Mouse (Mus musculus) neural tube, embryonic 15.5 days (tissue): Measurements from ENCODE around the gene A4galt. TPM values are rescaled to one million over a fixed set of nuclear protein-coding genes. Genes with fewer than 3 reads are reported as not detected.

Experiments used
- ATAC-seq: fragments of 200-750 bp; cut with Nextera tagmentation; 2 replicates; pipeline ENCODE4 v1.8.0; 2017; ENCODE audit warnings: mild to moderate bottlenecking, moderate TSS enrichment, moderate library complexity; ENCODE audit not compliant: low FRiP score
- H3K27ac ChIP-seq: fragments of 300-500 bp; sonication (generic); replicated peaks from 2 replicates; pipeline ENCODE4 v1.5.1; 2015; ENCODE audit warnings: mild to moderate bottlenecking, inconsistent platforms
- H3K27me3 ChIP-seq: fragments of 300-500 bp; sonication (generic); replicated peaks from 2 replicates; pipeline ENCODE4 v1.6.1; 2015; ENCODE audit warnings: inconsistent platforms
- H3K36me3 ChIP-seq: fragments of 300-500 bp; sonication (generic); 2 replicates; pipeline ENCODE4 v1.6.1; 2015; ENCODE audit warnings: inconsistent platforms
- H3K4me1 ChIP-seq: fragments of 300-500 bp; sonication (generic); 2 replicates; pipeline ENCODE4 v1.6.1; 2015; ENCODE audit warnings: inconsistent platforms
- H3K4me2 ChIP-seq: fragments of 300-500 bp; sonication (generic); 2 replicates; pipeline ENCODE4 v1.6.1; 2015; ENCODE audit warnings: inconsistent platforms, mild to moderate bottlenecking, moderate library complexity
- H3K4me3 ChIP-seq: fragments of 300-500 bp; sonication (generic); replicated peaks from 2 replicates; pipeline ENCODE4 v1.5.1; 2015; ENCODE audit warnings: mild to moderate bottlenecking, inconsistent platforms
- H3K9ac ChIP-seq: fragments of 300-500 bp; sonication (generic); replicated peaks from 2 replicates; pipeline ENCODE4 v1.6.1; 2015; ENCODE audit warnings: mild to moderate bottlenecking, inconsistent platforms
- H3K9me3 ChIP-seq: fragments of 300-500 bp; sonication (generic); replicated peaks from 2 replicates; pipeline ENCODE4 v1.6.1; 2016; ENCODE audit warnings: inconsistent platforms
- WGBS: fragments of 180-500 bp; shearing (Covaris S2); methylation state at CpG from one replicate; pipeline ENCODE4 v1.1.7; 2015; ENCODE audit warnings: mixed read lengths; 5-methylcytosine and 5-hydroxymethylcytosine counted together
- polyA plus RNA-seq: library from polyadenylated mRNA; unstranded; fragments of >200 nt; fragmentation: Nextera tagmentation; extraction: Ambion mirVana; gene quantifications from 2 replicates; pipeline ENCODE4 v1.2.1, GENCODE M21; 2015

A4galt gene
- polyA plus RNA-seq, 1 experiment from 2014 or later: 2.5 TPM

DNA sequence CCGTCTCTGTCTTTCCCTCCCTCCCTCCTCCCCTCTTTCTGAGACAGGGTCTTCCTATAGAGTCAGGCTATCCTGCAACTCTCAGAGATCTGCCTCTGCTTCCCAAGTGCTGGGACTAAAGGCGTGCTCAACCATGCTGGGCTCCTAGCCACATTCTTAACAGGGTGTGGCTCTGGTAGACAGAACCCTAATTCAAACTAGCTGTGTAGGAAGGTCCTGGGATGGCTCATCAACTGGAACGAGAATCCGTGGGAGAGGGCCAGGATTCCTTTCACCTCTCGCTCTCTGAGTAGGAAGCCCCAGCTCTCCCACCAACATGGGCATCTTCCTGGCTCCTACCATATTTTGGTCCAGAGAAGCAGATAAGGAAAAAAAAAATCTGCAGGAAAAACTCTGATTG, 69.2 kb downstream of the A4galt start:
- 76% methylated on average over 5 of the region's 5 CpGs for WGBS
- Histone ChIP-seq H3K27ac (no peak overlapping the region), H3K36me3 (no peaks in the 10 kb centered on the region), H3K4me2 (no peak overlapping the region), H3K9me3 (no peaks in the 10 kb centered on the region), H3K4me1 (no peaks in the 10 kb centered on the region), H3K4me3 (no peak overlapping the region), H3K9ac (no peak overlapping the region), H3K27me3 (no peaks in the 10 kb centered on the region)
- ATAC-seq: no peak

DNA sequence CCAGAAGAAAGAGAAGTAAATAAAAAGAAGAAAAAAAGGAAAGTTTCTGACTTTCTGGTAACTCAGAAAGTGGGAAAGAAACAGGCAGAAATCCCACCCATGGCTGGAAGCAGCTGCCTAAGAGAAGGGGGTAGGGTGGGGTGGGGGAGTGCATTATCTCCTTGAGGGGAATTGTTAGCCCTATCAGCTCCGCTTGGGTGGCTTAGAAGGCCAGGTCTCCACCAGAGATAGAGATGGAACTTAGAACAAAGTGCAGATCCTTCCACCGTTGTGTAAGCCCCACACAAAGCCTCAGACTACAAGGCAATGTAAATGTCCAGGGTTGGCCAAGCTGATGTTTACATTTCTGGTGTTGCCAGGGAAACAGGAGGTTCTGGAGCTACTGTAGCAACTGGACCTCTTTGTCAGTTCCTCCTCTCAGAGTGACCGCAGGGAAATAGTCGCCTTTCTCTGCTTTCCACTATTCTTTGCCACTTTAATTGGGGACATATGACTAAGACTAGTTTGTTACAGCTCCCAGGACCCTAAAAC, 69.7 kb downstream of the A4galt start:
- Histone ChIP-seq H3K9ac (no peak overlapping the region), H3K36me3 (no peaks in the 10 kb centered on the region), H3K9me3 (no peaks in the 10 kb centered on the region), H3K27ac (no peak overlapping the region), H3K4me1 (no peaks in the 10 kb centered on the region), H3K4me2 (no peak overlapping the region), H3K27me3 (no peaks in the 10 kb centered on the region), H3K4me3 (no peak overlapping the region)
- WGBS: 56% methylated on average over 4 of the region's 4 CpGs
- ATAC-seq: no peak

DNA sequence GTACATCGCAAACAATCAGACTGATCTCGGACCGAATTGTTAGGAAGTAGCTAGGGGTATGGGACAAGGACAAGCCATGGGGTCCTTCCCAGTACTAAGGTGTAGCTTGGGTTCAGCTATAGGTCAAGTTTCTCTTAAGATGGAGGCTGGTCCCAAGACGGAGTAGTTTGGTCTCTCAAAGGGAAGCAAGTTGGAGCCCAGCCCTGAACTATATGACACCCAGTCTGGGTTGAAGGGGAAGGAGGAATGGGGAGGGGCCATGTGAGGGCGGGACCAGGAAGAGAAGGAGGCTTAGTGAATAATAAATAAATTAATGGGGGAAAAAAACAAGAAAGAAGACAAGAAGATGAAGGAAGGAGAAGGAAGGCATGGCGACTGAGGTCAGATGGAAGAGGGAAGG, 71.6 kb downstream of the A4galt start:
- Histone ChIP-seq H3K27ac (no peak overlapping the region), H3K27me3 (no peaks in the 10 kb centered on the region), H3K4me3 (no peak overlapping the region), H3K4me2 (no peak overlapping the region), H3K9me3 (no peaks in the 10 kb centered on the region), H3K36me3 (no peaks in the 10 kb centered on the region), H3K4me1 (no peaks in the 10 kb centered on the region), H3K9ac (no peak overlapping the region)
- WGBS: 89% methylated on average over 6 of the region's 6 CpGs
- ATAC-seq: no peak

Other genes starting within 250 kb of the A4galt start
- gene Nfam1, start 218.5 kb downstream of the A4galt start, polyA plus RNA-seq: 1.7 and 2.5 TPM in 2 replicates
- gene Serhl, start 162.3 kb downstream of the A4galt start, polyA plus RNA-seq: 30.9 and 42.9 TPM in 2 replicates
- 77.4 and 81.1 TPM in 2 replicates for gene Rrp7a, start 129.0 kb downstream of the A4galt start, polyA plus RNA-seq
- gene Poldip3, start 102.4 kb downstream of the A4galt start, polyA plus RNA-seq: 127 and 134 TPM in 2 replicates
- gene Cyb5r3, start 79.2 kb downstream of the A4galt start, polyA plus RNA-seq: 112 and 128 TPM in 2 replicates
- 37.0 and 39.6 TPM in 2 replicates for gene Arfgap3, start 98.5 kb upstream of the A4galt start, polyA plus RNA-seq
- 25.2 and 39.3 TPM in 2 replicates for gene Pacsin2, start 212.8 kb upstream of the A4galt start, polyA plus RNA-seq